Mouse (Mus musculus): ENCODE data around the gene Gm28729. TPM values are rescaled to one million over a fixed set of nuclear protein-coding genes. Genes with fewer than 3 reads are reported as not detected.
"Not testable (repeated sequence)": the region's sequence is repeated elsewhere in the genome, so short reads cannot be mapped to it uniquely, and the experiment has no call there.

Gene Gm28729
- not detected in 2 replicates for total RNA-seq (2017)

GRCm38 (mm10) chr9:96524972-96525506 lies at the start of gene Gm28729:
Gm28729 (minus strand) TSS chr9:96525264.
- peak; percentile 20 for ATAC-seq (ENCODE audit: extremely low read depth, insufficient number of reproducible peaks, low FRiP score, poor library complexity, severe bottlenecking)

GRCm38 (mm10) chr9:96573252-96573651 lies 48.2 kb upstream of the Gm28729 start:
- 0 out of 2 replicates have a peak, but pooled peaks have one; percentile 33 for ATAC-seq (ENCODE audit: extremely low read depth, insufficient number of reproducible peaks, low FRiP score, poor library complexity, severe bottlenecking)

DNA sequence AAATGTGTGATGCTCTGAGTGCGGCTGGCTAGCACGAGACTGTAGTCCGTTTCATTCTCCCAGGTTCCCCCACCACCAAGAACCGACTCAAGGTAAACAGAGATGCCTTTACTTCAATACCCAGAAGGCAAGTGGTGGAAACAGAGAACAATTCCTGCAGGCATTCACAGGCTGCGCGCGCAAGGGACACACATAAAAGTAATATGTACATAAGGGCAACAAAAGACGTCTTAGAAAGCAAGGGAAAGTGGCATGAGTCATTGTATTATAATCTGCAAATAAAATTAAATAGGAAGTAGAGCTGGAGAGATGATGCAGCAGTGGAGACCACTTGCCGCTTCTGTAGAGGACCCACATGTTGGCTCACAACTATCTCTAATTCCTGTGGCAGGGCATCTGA lies 47.7 kb upstream of the Gm28729 start:
- ATAC-seq (ENCODE audit: extremely low read depth, insufficient number of reproducible peaks, low FRiP score, poor library complexity, severe bottlenecking): no peak

GRCm38 (mm10) chr9:96566470-96566996 lies 41.5 kb upstream of the Gm28729 start:
- no peak for ATAC-seq (ENCODE audit: extremely low read depth, insufficient number of reproducible peaks, low FRiP score, poor library complexity, severe bottlenecking)

DNA sequence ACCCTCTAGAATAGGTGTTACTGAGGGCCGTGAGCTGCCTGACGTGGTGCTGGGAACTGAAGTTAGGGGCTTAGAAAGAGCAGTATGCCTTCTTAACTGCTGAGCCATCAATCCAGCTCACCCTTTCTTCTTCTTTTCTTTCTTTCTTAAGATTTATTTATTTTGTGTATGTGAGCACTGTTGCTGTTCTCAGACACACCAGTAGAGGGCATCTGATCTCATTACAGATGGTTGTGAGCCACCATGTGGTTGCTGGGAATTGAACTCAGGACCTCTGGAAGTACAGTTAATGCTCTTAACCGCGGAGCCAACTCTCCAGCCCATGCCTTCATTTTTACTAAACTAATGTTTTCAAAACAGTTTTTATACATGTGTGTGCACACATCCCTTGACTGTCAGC lies 38.4 kb upstream of the Gm28729 start:
- ATAC-seq (ENCODE audit: extremely low read depth, insufficient number of reproducible peaks, low FRiP score, poor library complexity, severe bottlenecking): no peak

GRCm38 (mm10) chr9:96559148-96559547 lies 34.1 kb upstream of the Gm28729 start:
- ATAC-seq (ENCODE audit: extremely low read depth, insufficient number of reproducible peaks, low FRiP score, poor library complexity, severe bottlenecking): no peak

DNA sequence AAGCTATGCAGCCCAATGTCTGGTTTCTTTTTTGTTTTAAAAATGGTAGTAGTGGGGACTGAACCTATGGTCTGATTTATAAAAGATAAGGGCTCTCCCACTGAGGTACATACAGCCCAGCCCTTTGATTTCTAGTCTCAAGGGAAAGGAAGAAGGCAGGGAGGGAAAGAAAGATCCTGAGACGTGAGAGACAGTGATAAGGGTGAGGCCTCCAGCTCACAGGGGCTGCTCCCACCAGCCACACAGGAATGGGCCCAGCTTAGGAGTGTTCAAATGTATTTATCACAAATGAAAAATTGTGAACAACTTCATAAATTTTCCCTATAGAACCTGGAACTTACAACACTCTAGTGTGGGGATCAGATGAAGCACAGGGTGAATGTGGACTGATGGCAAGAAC lies 33.5 kb upstream of the Gm28729 start:
- no peak for ATAC-seq (ENCODE audit: extremely low read depth, insufficient number of reproducible peaks, low FRiP score, poor library complexity, severe bottlenecking)

DNA sequence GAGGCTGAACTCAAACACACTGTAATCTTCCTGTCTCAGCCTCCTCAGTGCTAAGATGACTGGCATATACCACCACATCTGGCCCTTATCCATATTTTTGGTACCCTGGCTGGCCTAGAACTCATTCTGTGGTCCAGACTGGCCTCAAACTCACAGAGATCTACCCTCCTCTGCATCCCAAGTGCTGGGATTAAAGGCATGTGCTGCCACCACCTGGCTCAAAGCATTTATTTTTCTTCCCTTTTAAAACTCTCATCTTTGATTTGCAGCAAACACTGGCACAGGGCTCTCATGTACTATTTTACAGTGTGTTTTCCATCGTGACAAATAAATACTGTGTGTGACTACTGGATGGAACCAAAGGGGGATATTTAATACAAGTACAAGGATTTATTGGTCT lies 29.0 kb upstream of the Gm28729 start:
- no peak for ATAC-seq (ENCODE audit: extremely low read depth, insufficient number of reproducible peaks, low FRiP score, poor library complexity, severe bottlenecking)

DNA sequence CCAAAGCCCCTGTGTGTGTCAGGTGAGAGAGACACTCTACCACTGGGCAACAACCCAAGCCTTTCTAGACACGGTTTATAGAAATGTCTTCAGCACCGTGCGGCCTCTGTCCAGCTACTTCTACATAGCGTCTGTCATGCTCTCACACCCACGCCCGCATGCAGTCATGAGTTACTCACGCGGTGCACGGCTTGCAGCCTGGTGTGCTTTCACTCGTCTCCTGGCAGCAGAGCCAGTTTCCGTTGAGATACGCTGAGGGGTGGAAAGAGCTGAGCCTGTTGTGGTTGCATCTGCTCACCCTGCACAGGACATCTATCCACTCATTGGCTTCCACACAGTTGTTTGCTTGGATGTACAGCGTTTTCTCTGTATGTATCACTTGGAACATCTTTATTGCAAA lies 20.3 kb upstream of the Gm28729 start:
- ATAC-seq (ENCODE audit: extremely low read depth, insufficient number of reproducible peaks, low FRiP score, poor library complexity, severe bottlenecking): no peak

DNA sequence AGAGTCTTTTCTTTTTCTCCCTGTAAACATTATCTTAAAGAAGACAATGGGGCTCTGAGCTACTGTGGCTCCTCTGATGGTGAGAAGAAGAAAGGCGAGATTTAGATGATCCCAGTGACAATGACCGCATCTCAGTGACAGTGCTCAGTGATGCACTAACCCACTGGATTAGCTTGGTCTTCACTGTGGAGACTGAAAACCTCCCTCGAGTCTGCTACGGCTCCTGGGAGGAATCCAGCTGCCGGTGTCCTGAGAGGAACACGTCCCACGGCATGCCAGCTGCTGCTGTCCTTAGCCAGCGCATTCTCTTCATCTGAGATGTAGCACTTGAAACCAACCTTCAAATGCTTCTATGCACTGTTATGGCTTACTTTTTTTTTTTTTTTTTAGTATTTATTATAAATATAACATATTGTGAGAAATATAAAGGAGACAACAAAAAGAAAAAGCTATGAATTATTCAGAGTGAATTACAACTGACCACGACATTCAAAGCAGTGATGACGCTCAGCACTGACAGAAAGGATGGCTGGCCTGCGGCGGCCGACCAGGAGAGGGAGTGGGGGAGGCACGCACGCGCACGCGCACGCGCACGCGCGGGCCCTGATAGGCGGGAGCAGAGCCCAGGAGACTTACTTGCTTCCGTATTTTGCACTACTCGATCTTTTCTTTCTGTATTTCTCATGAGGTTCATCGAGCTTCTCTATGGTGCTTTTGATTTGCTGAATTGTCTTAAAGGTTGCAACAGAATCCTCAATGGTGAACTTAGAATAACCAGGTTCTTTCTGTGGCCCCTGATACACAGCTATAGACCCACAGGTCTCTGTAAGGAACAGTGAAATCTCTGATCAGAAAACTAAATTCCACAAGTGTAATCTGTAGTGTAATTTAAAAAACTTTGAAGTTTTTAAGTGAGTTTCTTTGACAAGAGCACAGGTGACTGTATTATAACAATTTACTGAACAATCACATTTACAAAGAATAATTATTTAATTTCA lies 18.9 kb upstream of the Gm28729 start:
- ATAC-seq (ENCODE audit: extremely low read depth, insufficient number of reproducible peaks, low FRiP score, poor library complexity, severe bottlenecking): peak; percentile 46; the same call in 1 of the 2 replicates

- no peak for ATAC-seq (ENCODE audit: extremely low read depth, insufficient number of reproducible peaks, low FRiP score, poor library complexity, severe bottlenecking)
Observed at GRCm38 (mm10) chr9:96538916-96539315, 13.9 kb upstream of the Gm28729 start.

DNA sequence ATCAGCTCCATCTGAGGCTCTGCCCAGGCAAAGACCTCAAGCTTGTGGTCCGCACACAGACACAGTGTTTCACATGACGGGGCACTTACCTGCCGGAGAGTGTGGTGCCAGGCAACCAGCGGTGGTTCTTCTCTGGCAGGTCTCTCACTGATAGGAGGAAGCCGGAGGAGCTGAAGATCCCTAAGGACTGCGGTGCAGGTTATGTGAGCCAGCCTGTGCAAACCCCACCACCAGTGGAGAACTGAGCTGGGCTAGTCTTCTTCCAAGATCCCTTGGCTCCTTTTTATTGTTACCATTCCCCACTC lies 12.5 kb upstream of the Gm28729 start:
- no peak for ATAC-seq (ENCODE audit: extremely low read depth, insufficient number of reproducible peaks, low FRiP score, poor library complexity, severe bottlenecking)

GRCm38 (mm10) chr9:96536895-96537614 lies 12.0 kb upstream of the Gm28729 start:
- ATAC-seq (ENCODE audit: extremely low read depth, insufficient number of reproducible peaks, low FRiP score, poor library complexity, severe bottlenecking): no peak

- not testable (repeated sequence) for ATAC-seq (ENCODE audit: extremely low read depth, insufficient number of reproducible peaks, low FRiP score, poor library complexity, severe bottlenecking)
Observed at GRCm38 (mm10) chr9:96536093-96536492, 11.0 kb upstream of the Gm28729 start.

GRCm38 (mm10) chr9:96535431-96535830 lies 10.4 kb upstream of the Gm28729 start:
- ATAC-seq (ENCODE audit: extremely low read depth, insufficient number of reproducible peaks, low FRiP score, poor library complexity, severe bottlenecking): no peak

DNA sequence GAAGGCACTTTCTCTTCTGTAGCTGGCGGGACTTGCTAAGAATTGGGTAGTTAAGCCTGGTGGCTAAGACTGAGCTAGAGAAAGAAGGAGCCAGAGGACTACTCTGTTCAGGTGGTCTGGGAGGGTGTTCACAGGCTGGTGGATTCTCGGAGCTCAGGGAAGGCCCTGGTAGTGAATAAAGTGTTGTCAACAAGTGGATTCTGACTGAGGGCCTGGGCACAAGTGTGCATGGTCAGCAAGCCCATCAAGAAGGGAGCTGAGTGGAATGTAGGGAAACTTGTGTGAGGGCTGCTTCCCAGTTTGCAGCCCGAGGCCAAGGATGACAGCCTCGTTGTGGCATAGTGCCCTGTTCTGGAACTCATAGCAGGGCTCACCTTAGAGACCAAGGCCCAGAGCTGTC lies 9.2 kb upstream of the Gm28729 start:
- no peak for ATAC-seq (ENCODE audit: extremely low read depth, insufficient number of reproducible peaks, low FRiP score, poor library complexity, severe bottlenecking)

- ATAC-seq (ENCODE audit: extremely low read depth, insufficient number of reproducible peaks, low FRiP score, poor library complexity, severe bottlenecking): no peak
Observed at GRCm38 (mm10) chr9:96533476-96533875, 8.4 kb upstream of the Gm28729 start.

DNA sequence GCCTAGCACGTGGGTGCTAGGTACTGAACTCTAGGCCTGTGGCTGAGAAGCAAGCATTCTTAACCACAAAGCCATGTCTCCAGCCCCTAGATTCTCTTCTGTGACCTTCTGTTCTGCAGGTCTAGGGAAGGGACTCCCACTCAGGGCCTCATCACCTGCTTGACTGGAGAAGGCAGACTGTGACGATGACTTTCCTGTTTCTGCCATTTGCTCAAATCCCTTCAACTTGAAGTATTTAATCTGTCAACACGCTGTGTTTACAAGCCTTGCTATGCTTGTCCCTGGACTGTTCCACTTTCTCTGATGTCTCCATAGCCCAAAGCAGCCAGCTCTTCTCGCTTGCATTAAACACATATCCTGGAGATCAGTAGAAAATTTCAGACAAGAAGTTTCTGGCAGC lies 7.5 kb upstream of the Gm28729 start:
- ATAC-seq (ENCODE audit: extremely low read depth, insufficient number of reproducible peaks, low FRiP score, poor library complexity, severe bottlenecking): no peak

GRCm38 (mm10) chr9:96530674-96531081 lies 5.6 kb upstream of the Gm28729 start:
- no peak for ATAC-seq (ENCODE audit: extremely low read depth, insufficient number of reproducible peaks, low FRiP score, poor library complexity, severe bottlenecking)

All from neutrophil, adult 5-6 weeks (primary cell).